In genomic region chr2:24047551-24048479, GRCm38 (mm10) we compare ENCODE assay signal across 10 mouse cellular contexts. TPM values are rescaled to one million over a fixed set of nuclear protein-coding genes. Genes with fewer than 3 reads are reported as not detected.
DNase-seq lines count a peak whose midpoint lies in the region; ATAC-seq lines count a peak whose summit lies in the region.
"Had no signal": no experiment of that assay in that cellular context is flagged by ENCODE, and none has a peak within 500 bp of the region (broad histone marks: within the 10 kb centered on the region; RNA-seq: fewer than 3 reads in every experiment).

No protein-coding gene starts in this region.

- peak overlapping the region; percentile 68 for H3K9ac ChIP-seq in heart, embryonic 14.5 days (ENCODE audit: low read length)
- H3K9ac ChIP-seq in hindbrain, embryonic 13.5 days: peak overlapping the region; percentile 63
- no peak overlapping the region; the same call in 1 of the 2 replicates for H3K9ac ChIP-seq in midbrain, embryonic 11.5 days (ENCODE audit: low read length)

- no peak for ATAC-seq in heart, embryonic 14.5 days (ENCODE audit: insufficient number of reproducible peaks, insufficient read depth, low FRiP score, low read depth)
- peak; percentile 70 for ATAC-seq in hindbrain, embryonic 13.5 days (ENCODE audit: low FRiP score)
- peak; percentile 88 for ATAC-seq in midbrain, embryonic 11.5 days (ENCODE audit: low FRiP score)

- no peaks in the 10 kb centered on the region for H3K4me1 ChIP-seq in heart, embryonic 14.5 days (ENCODE audit: control insufficient read depth in 2 of 2, insufficient read depth in 2 of 2, low read length in 2 of 2)
- no peaks in the 10 kb centered on the region for H3K4me1 ChIP-seq in brown adipose tissue, adult 24 weeks (ENCODE audit: control insufficient read depth, insufficient read depth, insufficient read length, low read length)
- peaks cover 10% of the 10 kb centered on the region for H3K4me1 ChIP-seq in hindbrain, embryonic 13.5 days (replicated peaks)
- H3K4me1 ChIP-seq in midbrain, embryonic 11.5 days (ENCODE audit: control insufficient read depth, insufficient read depth, low read length): peaks cover 8% of the 10 kb centered on the region

- peak overlapping the region; percentile 27 to 47 for H3K4me3 ChIP-seq in heart, embryonic 14.5 days (ENCODE audit: control insufficient read depth in 1 of 2, insufficient read depth in 1 of 2, low read depth in 1 of 2, low read length in 2 of 2)
- H3K4me3 ChIP-seq in brown adipose tissue, adult 24 weeks (ENCODE audit: insufficient read depth, low read depth, low read length): peak overlapping the region; percentile 80
- H3K4me3 ChIP-seq in hindbrain, embryonic 13.5 days: peak overlapping the region; percentile 43
- H3K4me3 ChIP-seq in midbrain, embryonic 11.5 days (ENCODE audit: low read depth, low read length): peak overlapping the region; percentile 22; the same call in 1 of the 2 replicates

- no peaks in the 10 kb centered on the region for H3K27me3 ChIP-seq in heart, embryonic 14.5 days (ENCODE audit: control insufficient read depth, insufficient read depth, low read length)
- H3K27me3 ChIP-seq in hindbrain, embryonic 13.5 days: no peaks in the 10 kb centered on the region
- H3K27me3 ChIP-seq in midbrain, embryonic 11.5 days (ENCODE audit: control insufficient read depth, insufficient read depth, low read length): no peaks in the 10 kb centered on the region
- H3K27me3 ChIP-seq: CH12.LX had no signal

- no peak for DNase-seq in heart, adult 18-20 months
- peak; percentile 90 for DNase-seq in midbrain, embryonic 11.5 days (ENCODE audit: low spot score, missing footprints)
- DNase-seq in cerebellum, adult 18-20 months: no peak
- DNase-seq in gastrocnemius, adult 18-20 months (ENCODE audit: low spot score): no peak
- DNase-seq in thymus, postnatal 36 days: no peak

- H3K9me3 ChIP-seq in heart, embryonic 14.5 days (ENCODE audit: control insufficient read depth, low read length): no peaks in the 10 kb centered on the region
- no peaks in the 10 kb centered on the region for H3K9me3 ChIP-seq in hindbrain, embryonic 13.5 days
- no peaks in the 10 kb centered on the region for H3K9me3 ChIP-seq in midbrain, embryonic 11.5 days (ENCODE audit: control insufficient read depth, low read length)

- peak overlapping the region; percentile 68 for H3K4me2 ChIP-seq in heart, embryonic 14.5 days (ENCODE audit: low read length)
- H3K4me2 ChIP-seq in hindbrain, embryonic 13.5 days: peak overlapping the region; percentile 58
- H3K4me2 ChIP-seq in midbrain, embryonic 11.5 days: peak overlapping the region; percentile 52; the same call in 1 of the 2 replicates

- no peaks in the 10 kb centered on the region for H3K36me3 ChIP-seq in heart, embryonic 14.5 days (ENCODE audit: control insufficient read depth, insufficient read depth, low read length)
- no peaks in the 10 kb centered on the region for H3K36me3 ChIP-seq in hindbrain, embryonic 13.5 days
- no peaks in the 10 kb centered on the region for H3K36me3 ChIP-seq in midbrain, embryonic 11.5 days (ENCODE audit: control insufficient read depth, insufficient read depth, low read length)

- 65% methylated on average over 6 of the region's 6 CpGs for WGBS in heart, embryonic 14.5 days
- 17% methylated on average over 6 of the region's 6 CpGs for WGBS in hindbrain, embryonic 13.5 days
- 34% methylated on average over 6 of the region's 6 CpGs for WGBS in midbrain, embryonic 11.5 days

- H3K27ac ChIP-seq in heart, embryonic 14.5 days (replicated peaks in 1 of 2; ENCODE audit: control insufficient read depth in 1 of 2, insufficient read depth in 1 of 2, low read depth in 2 of 2, low read length in 2 of 2): peak overlapping the region in 1 of 2 experiments; percentile 25; a peak in 1 of 4 replicates
- peak overlapping the region; percentile 62; the same call in 1 of the 2 replicates for H3K27ac ChIP-seq in brown adipose tissue, adult 24 weeks (replicated peaks; ENCODE audit: low read depth, low read length)
- peak overlapping the region; percentile 73; the same call in 1 of the 2 replicates for H3K27ac ChIP-seq in hindbrain, embryonic 13.5 days
- H3K27ac ChIP-seq in midbrain, embryonic 11.5 days (ENCODE audit: low read depth, low read length): no peak overlapping the region

RNA-seq across cellular contexts. Expression of gene Hnmt, which starts 1.4 kb away (rescaled TPM):
- polyA plus RNA-seq in heart, embryonic 14.5 days (2014; fragmentation: Nextera tagmentation; extraction: Ambion mirVana): 4.3 and 6.0 TPM in 2 replicates
- total RNA-seq in heart, adult 18-20 months (2021): 10 to 100 TPM; 16.3 to 22.0 TPM
- polyA plus RNA-seq in brown adipose tissue, adult 24 weeks (2012; ENCODE audit: insufficient read depth, insufficient read length, missing spikeins): 44.7 and 50.9 TPM in 2 replicates
- 4.7 and 5.8 TPM in 2 replicates for polyA plus RNA-seq in hindbrain, embryonic 13.5 days (2015; fragmentation: Nextera tagmentation; extraction: Ambion mirVana)
- polyA plus RNA-seq in midbrain, embryonic 11.5 days (2014; fragmentation: Nextera tagmentation; extraction: Ambion mirVana): 1.7 and 2.9 TPM in 2 replicates
- total RNA-seq in gastrocnemius, adult 18-20 months (2021): 1 to 10 TPM; 6.4 to 7.6 TPM

RNA-seq across cellular contexts. Expression of gene Tbpl2, which starts 48.6 kb away (rescaled TPM):
- not detected in 2 replicates for polyA plus RNA-seq in heart, embryonic 14.5 days (2014; fragmentation: Nextera tagmentation; extraction: Ambion mirVana)
- total RNA-seq in heart, adult 18-20 months (2021): not detected
- polyA plus RNA-seq in brown adipose tissue, adult 24 weeks (2012; ENCODE audit: insufficient read depth, insufficient read length, missing spikeins): not detected in 2 replicates
- polyA plus RNA-seq in hindbrain, embryonic 13.5 days (2015; fragmentation: Nextera tagmentation; extraction: Ambion mirVana): not detected in 2 replicates
- polyA plus RNA-seq in midbrain, embryonic 11.5 days (2014; fragmentation: Nextera tagmentation; extraction: Ambion mirVana): not detected in 2 replicates
- not detected for total RNA-seq in gastrocnemius, adult 18-20 months (2021)
- total RNA-seq: CH12.LX; layer of hippocampus, postnatal 36 days had no signal

Comparison
In these comparisons a context has a peak if more than half of its experiments do, and no peak if none do; other contexts are left out.
1. H3K4me3 ChIP-seq: peak in every context shown above with its lines; median percentile 80 in brown adipose tissue, adult 24 weeks; 43 in hindbrain, embryonic 13.5 days; 37 in heart, embryonic 14.5 days; 22 in midbrain, embryonic 11.5 days.